Mouse (Mus musculus) ES-E14 (cell line): Measurements from ENCODE around the gene Dock3.

Source experiments
- CHD2 ChIP-seq: IDR thresholded peaks from 2 replicates; pipeline ENCODE4 v1.6.1; 2014; ENCODE audit warnings: mild to moderate bottlenecking, low read depth, low read length, inconsistent platforms
- HCFC1 ChIP-seq: IDR thresholded peaks from 2 replicates; pipeline ENCODE4 v1.6.1; 2012; ENCODE audit warnings: low read length, inconsistent platforms, borderline replicate concordance; ENCODE audit not compliant: insufficient read depth
- MAFK ChIP-seq: IDR thresholded peaks from 2 replicates; pipeline ENCODE4 v1.6.1; 2014; ENCODE audit warnings: mild to moderate bottlenecking, low read depth, low read length, inconsistent platforms; ENCODE audit not compliant: insufficient read depth
- ZC3H11A ChIP-seq: IDR thresholded peaks from 2 replicates; pipeline ENCODE4 v1.6.1; 2012; ENCODE audit warnings: low read depth, mild to moderate bottlenecking, inconsistent platforms, low read length, borderline replicate concordance
- ZNF384 ChIP-seq: IDR thresholded peaks from 2 replicates; pipeline ENCODE4 v1.6.1; 2012; ENCODE audit warnings: low read depth, low read length, inconsistent platforms

GRCm38 (mm10) chr9:106874216-106874615, 357.5 kb downstream of the Dock3 start:
- no peak for TF ChIP-seq CHD2
- no peak for TF ChIP-seq ZNF384
- no peak for TF ChIP-seq MAFK
- TF ChIP-seq HCFC1, result no peak
- TF ChIP-seq ZC3H11A, result no peak
